Mouse (Mus musculus) forebrain, embryonic 14.5 days (tissue): Measurements from ENCODE around the gene Tdrd3. TPM values are rescaled to one million over a fixed set of nuclear protein-coding genes. Genes with fewer than 3 reads are reported as not detected.

Experiments
- ATAC-seq: fragments of 200-750 bp; cut with Nextera tagmentation; 2 replicates; pipeline ENCODE4 v1.8.0; 2017; ENCODE audit warnings: mild to moderate bottlenecking, moderate library complexity
- DNase-seq: peaks from one replicate; pipeline ENCODE4 v3.0.0-alpha.2; 2015; ENCODE audit warnings: low spot score
- H3K27ac ChIP-seq: fragments of 300-500 bp; sonication (generic); 2 replicates; pipeline ENCODE4 v1.5.1; 2014; ENCODE audit warnings: low read depth, mild to moderate bottlenecking, control low read depth, low read length, moderate library complexity
- H3K27me3 ChIP-seq: fragments of 300-500 bp; sonication (generic); replicated peaks from 2 replicates; pipeline ENCODE4 v1.6.1; 2014; ENCODE audit warnings: low read length, control low read depth, mixed read lengths; ENCODE audit not compliant: control insufficient read depth, insufficient read depth
- H3K36me3 ChIP-seq: fragments of 300-500 bp; sonication (generic); 2 replicates; pipeline ENCODE4 v1.6.1; 2014; ENCODE audit warnings: low read length, control low read depth; ENCODE audit not compliant: control insufficient read depth, insufficient read depth
- H3K4me1 ChIP-seq: fragments of 300-500 bp; sonication (generic); 2 replicates; pipeline ENCODE4 v1.6.1; 2014; ENCODE audit warnings: antibody characterized with exemption, low read length, control low read depth; ENCODE audit not compliant: control insufficient read depth, insufficient read depth
- H3K4me2 ChIP-seq: fragments of 300-500 bp; sonication (generic); 2 replicates; pipeline ENCODE4 v1.6.1; 2014; ENCODE audit warnings: mild to moderate bottlenecking, control low read depth, low read length
- H3K4me3 ChIP-seq: fragments of 300-500 bp; sonication (generic); 2 replicates; pipeline ENCODE4 v1.5.1; 2014; ENCODE audit warnings: low read depth, low read length, control low read depth
- H3K9ac ChIP-seq: fragments of 300-500 bp; sonication (generic); 2 replicates; pipeline ENCODE4 v1.6.1; 2014; ENCODE audit warnings: mild to moderate bottlenecking, low read length, control low read depth, moderate library complexity
- H3K9me3 ChIP-seq: fragments of 300-500 bp; sonication (generic); replicated peaks from 2 replicates; pipeline ENCODE4 v1.6.1; 2016; ENCODE audit warnings: low read length, control low read depth, mixed read lengths; ENCODE audit not compliant: control insufficient read depth
- WGBS: fragments of 180-500 bp; shearing (Covaris S2); extraction: QIAGEN DNeasy Blood & Tissue Kit; methylation state at CpG from one replicate; pipeline ENCODE4 v1.1.7; 2014; 5-methylcytosine and 5-hydroxymethylcytosine counted together
- polyA plus RNA-seq: library from polyadenylated mRNA; unstranded; fragments of >200 nt; fragmentation: Nextera tagmentation; extraction: Ambion mirVana; gene quantifications from 2 replicates; pipeline ENCODE4 v1.2.1, GENCODE M21; 2014

Gene Tdrd3
- polyA plus RNA-seq, 1 experiment from 2014 or later = 56.8 TPM

- DNase-seq (peak; percentile 71), ATAC-seq (peak; percentile 70)
- peaks cover 13% of the 10 kb centered on the region for H3K4me1 ChIP-seq
- WGBS = 14% methylated on average over 15 of the region's 15 CpGs
- no peak overlapping the region for H3K27ac ChIP-seq
- no peaks in the 10 kb centered on the region for H3K36me3 ChIP-seq
- H3K9me3 ChIP-seq = no peaks in the 10 kb centered on the region
- H3K27me3 ChIP-seq = no peaks in the 10 kb centered on the region
- peak overlapping the region; percentile 23 for H3K4me3 ChIP-seq
- H3K4me2 ChIP-seq = peak overlapping the region; percentile 57
- H3K9ac ChIP-seq = peak overlapping the region; percentile 45; the same call in 1 of the 2 replicates
Observed at GRCm38 (mm10) chr14:87568447-87568908, 152.0 kb downstream of the Tdrd3 start.

- H3K27ac ChIP-seq = no peak overlapping the region
- no peak overlapping the region for H3K4me3 ChIP-seq
- DNase-seq = no peak
- 92% methylated on average over 2 of the region's 2 CpGs for WGBS
- H3K4me1 ChIP-seq = peaks cover 13% of the 10 kb centered on the region
- no peaks in the 10 kb centered on the region for H3K9me3 ChIP-seq
- no peak overlapping the region for H3K9ac ChIP-seq
- no peaks in the 10 kb centered on the region for H3K27me3 ChIP-seq
- H3K36me3 ChIP-seq = no peaks in the 10 kb centered on the region
- no peak for ATAC-seq
- no peak overlapping the region for H3K4me2 ChIP-seq
Observed at GRCm38 (mm10) chr14:87569471-87569870, 153.0 kb downstream of the Tdrd3 start.

DNA sequence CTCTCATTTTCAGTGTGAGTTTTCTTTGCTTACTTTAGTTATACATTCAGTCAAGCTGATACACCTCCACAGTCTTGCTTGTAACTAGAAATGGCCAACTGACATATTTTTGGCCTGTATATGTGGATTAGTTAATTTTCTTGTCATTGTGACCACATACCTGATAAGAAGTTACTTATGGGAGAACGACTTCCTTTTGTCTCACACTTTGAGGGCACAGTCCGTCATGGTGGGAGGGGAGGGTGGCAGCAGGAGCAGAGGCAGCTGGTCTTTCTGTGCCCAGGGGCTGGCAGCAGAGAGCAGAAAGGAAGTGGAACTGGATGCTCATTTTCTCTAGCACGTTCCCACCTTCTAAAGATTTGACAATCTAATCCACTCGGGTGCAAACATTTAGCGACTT lies 156.0 kb downstream of the Tdrd3 start:
- ATAC-seq = no peak
- Histone ChIP-seq H3K4me2 (no peak overlapping the region), H3K36me3 (no peaks in the 10 kb centered on the region), H3K9ac (no peak overlapping the region), H3K9me3 (no peaks in the 10 kb centered on the region), H3K4me1 (peaks cover 13% of the 10 kb centered on the region), H3K27me3 (no peaks in the 10 kb centered on the region), H3K4me3 (no peak overlapping the region), H3K27ac (no peak overlapping the region)
- no peak for DNase-seq
- WGBS = 65% methylated on average over 5 of the region's 5 CpGs

DNA sequence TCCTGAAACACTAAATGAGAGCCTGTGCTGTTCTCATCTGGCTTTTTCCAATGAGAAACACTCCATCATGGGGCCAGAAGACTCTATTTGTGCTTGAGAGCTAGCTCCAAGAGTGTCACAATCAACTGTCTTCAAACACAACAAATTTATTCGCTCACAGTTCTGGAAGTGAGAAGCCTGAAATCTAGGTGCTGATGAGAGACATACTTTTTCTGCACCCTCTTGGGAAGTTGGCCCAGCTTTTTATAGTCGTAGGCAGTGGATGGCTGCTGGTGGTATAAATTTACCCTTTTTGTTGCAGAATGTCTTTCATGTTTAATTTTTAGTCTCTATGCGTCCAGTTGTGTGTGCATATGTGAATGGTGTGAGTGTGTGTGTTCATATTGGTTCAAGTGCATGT lies 166.2 kb downstream of the Tdrd3 start:
- Histone ChIP-seq H3K4me2 (no peak overlapping the region), H3K9me3 (no peaks in the 10 kb centered on the region), H3K9ac (no peak overlapping the region), H3K27ac (no peak overlapping the region), H3K4me1 (no peaks in the 10 kb centered on the region), H3K36me3 (no peaks in the 10 kb centered on the region), H3K4me3 (no peak overlapping the region), H3K27me3 (no peaks in the 10 kb centered on the region)
- WGBS = 92% methylated on average over 3 of the region's 3 CpGs
- DNase-seq = no peak
- ATAC-seq = no peak
